Mouse (Mus musculus) erythroblast, embryonic 14.5 days (primary cell): ENCODE data around the gene Rpf2.

Experiments used
- GATA1 ChIP-seq: IDR thresholded peaks from 2 replicates; pipeline ENCODE4 v1.6.1; 2012; ENCODE audit warnings: low read length, inconsistent platforms, mixed read lengths
- TAL1 ChIP-seq: IDR thresholded peaks from 3 replicates; pipeline ENCODE4 v1.6.1; 2012; ENCODE audit warnings: low read length, inconsistent platforms, mixed read lengths

DNA sequence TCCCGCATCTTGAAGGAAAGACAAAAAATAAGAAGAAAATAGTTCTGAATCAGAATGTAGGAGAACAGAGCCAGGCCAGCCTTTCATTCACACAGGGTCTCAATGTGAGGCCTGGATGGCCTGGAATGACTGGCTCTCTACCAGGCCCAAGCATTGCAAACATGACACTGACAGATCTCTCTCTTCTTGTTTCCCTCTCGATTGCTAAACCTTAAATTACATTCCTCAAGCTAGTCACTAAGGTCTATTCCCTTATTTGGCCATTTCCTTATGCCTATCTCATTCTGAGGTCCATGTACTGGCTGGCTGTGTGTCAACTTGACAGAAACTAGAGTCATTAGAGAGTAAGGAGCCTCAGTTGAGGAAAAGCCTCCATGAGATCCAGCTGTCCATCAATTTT, 66.8 kb downstream of the Rpf2 start:
- TF ChIP-seq GATA1 = no peak
- no peak for TF ChIP-seq TAL1
